Comparison of ENCODE assay signal across 8 mouse cellular contexts in genomic region chr4:82643022-82643733, GRCm38 (mm10).
A peak's percentile ranks its signal among the peaks of the same experiment; 100 is the strongest.
DNase-seq lines count a peak whose midpoint lies in the region; ATAC-seq and TF ChIP-seq lines count a peak whose summit lies in the region.
"Had no signal": no experiment of that assay in that cellular context is flagged by ENCODE, and none has a peak within 500 bp of the region (broad histone marks: within the 10 kb centered on the region; RNA-seq: fewer than 3 reads in every experiment).

No protein-coding gene starts in this region.

- 72% methylated on average over 6 of the region's 6 CpGs for WGBS in thymus, adult 2 months
- WGBS in cerebellum, adult 2 months, result 6% methylated on average over 6 of the region's 6 CpGs
- 48% methylated on average over 6 of the region's 6 CpGs for WGBS in midbrain, postnatal 0 days

- H3K4me2 ChIP-seq in midbrain, postnatal 0 days (ENCODE audit: low read depth, low read length, poor library complexity, severe bottlenecking), result no peak overlapping the region
- H3K4me2 ChIP-seq: lung, embryonic 15.5 days had no signal

- peak; percentile 6 for DNase-seq in thymus, postnatal 0 days (ENCODE audit: low spot score)
- no peak for DNase-seq in thymus, adult 2 months
- DNase-seq in cerebellum, adult 2 months, result peak; percentile 62 to 70
- DNase-seq in layer of hippocampus, postnatal 10 days (ENCODE audit: low spot score in 2 of 2), result peak; percentile 66 to 74
- peak; percentile 82 for DNase-seq in midbrain, postnatal 0 days (ENCODE audit: low spot score)
- DNase-seq in adrenal gland, postnatal 25 days, result no peak

- no peak for TF ChIP-seq CTCF in thymus, adult 2 months (IDR thresholded peaks at IDR 0.05; ENCODE audit: borderline replicate concordance, control insufficient read depth, extremely low read depth, insufficient read depth, low read length, poor library complexity)
- TF ChIP-seq CTCF in cerebellum, adult 2 months (IDR thresholded peaks at IDR 0.05; ENCODE audit: borderline replicate concordance, insufficient read depth, low read depth, low read length), result peak; percentile 70
- TF ChIP-seq CTCF in midbrain, postnatal 0 days (IDR thresholded peaks at IDR 0.05), result peak; percentile 81

- no peaks in the 10 kb centered on the region for H3K27me3 ChIP-seq in thymus, adult 2 months (ENCODE audit: control insufficient read depth, insufficient read depth, low read length)
- no peaks in the 10 kb centered on the region for H3K27me3 ChIP-seq in cerebellum, adult 2 months (ENCODE audit: control insufficient read depth, insufficient read depth, low read length)
- H3K27me3 ChIP-seq in midbrain, postnatal 0 days (ENCODE audit: insufficient read depth, low read length), result no peaks in the 10 kb centered on the region
- H3K27me3 ChIP-seq: lung, embryonic 15.5 days had no signal

- H3K4me3 ChIP-seq in thymus, adult 2 months (ENCODE audit: control insufficient read depth, insufficient read depth, low read length), result no peak overlapping the region
- no peak overlapping the region for H3K4me3 ChIP-seq in cerebellum, adult 2 months (replicated peaks; ENCODE audit: insufficient read depth, low read depth, low read length)
- no peak overlapping the region for H3K4me3 ChIP-seq in midbrain, postnatal 0 days (ENCODE audit: low read depth, low read length)
- H3K4me3 ChIP-seq: lung, embryonic 15.5 days had no signal

- no peak overlapping the region for H3K27ac ChIP-seq in thymus, adult 2 months (ENCODE audit: control insufficient read depth, insufficient read depth, low read length)
- H3K27ac ChIP-seq in cerebellum, adult 2 months (ENCODE audit: insufficient read depth, low read length), result no peak overlapping the region
- no peak overlapping the region for H3K27ac ChIP-seq in midbrain, postnatal 0 days (ENCODE audit: low read depth, low read length)
- H3K27ac ChIP-seq: lung, embryonic 15.5 days had no signal

- no peaks in the 10 kb centered on the region for H3K36me3 ChIP-seq in thymus, adult 2 months (ENCODE audit: control insufficient read depth, insufficient read depth, low read length)
- H3K36me3 ChIP-seq in midbrain, postnatal 0 days (ENCODE audit: insufficient read depth, low read length), result no peaks in the 10 kb centered on the region
- H3K36me3 ChIP-seq: lung, embryonic 15.5 days had no signal

- peak; percentile 84 for ATAC-seq in frontal cortex, adult (ENCODE audit: low TSS enrichment)
- peak; percentile 65 for ATAC-seq in midbrain, postnatal 0 days (ENCODE audit: low FRiP score)

- no peaks in the 10 kb centered on the region for H3K9me3 ChIP-seq in midbrain, postnatal 0 days (ENCODE audit: low read length)
- H3K9me3 ChIP-seq: lung, embryonic 15.5 days had no signal

- no peaks in the 10 kb centered on the region for H3K4me1 ChIP-seq in thymus, adult 2 months (replicated peaks; ENCODE audit: control insufficient read depth, insufficient read depth, low read length)
- H3K4me1 ChIP-seq in cerebellum, adult 2 months (ENCODE audit: control insufficient read depth, insufficient read depth, low read length), result peaks cover 3% of the 10 kb centered on the region; the same call in 1 of the 2 replicates
- H3K4me1 ChIP-seq in midbrain, postnatal 0 days (ENCODE audit: insufficient read depth, low read length), result no peaks in the 10 kb centered on the region
- H3K4me1 ChIP-seq: lung, embryonic 15.5 days had no signal

- no peak overlapping the region for H3K9ac ChIP-seq in midbrain, postnatal 0 days (replicated peaks; ENCODE audit: low read length, poor library complexity, severe bottlenecking)
- H3K9ac ChIP-seq: lung, embryonic 15.5 days had no signal

- TF ChIP-seq POLR2A in thymus, adult 2 months (IDR thresholded peaks at IDR 0.05; ENCODE audit: control insufficient read depth, extremely low read depth, insufficient read depth, low read length, poor library complexity), result no peak
- TF ChIP-seq POLR2A in cerebellum, adult 2 months (IDR thresholded peaks at IDR 0.05; ENCODE audit: borderline replicate concordance, insufficient read depth, low read length), result no peak

Comparison
In these comparisons a context has a peak if more than half of its experiments do, and no peak if none do; other contexts are left out.
1. DNase-seq: peak in thymus, postnatal 0 days (single experiment), cerebellum, adult 2 months (2 of 2), layer of hippocampus, postnatal 10 days (2 of 2) and midbrain, postnatal 0 days (single experiment); none in thymus, adult 2 months (single experiment) and adrenal gland, postnatal 25 days (single experiment).